Mouse (Mus musculus): ENCODE results near the gene Kcnk12. TPM values are rescaled to one million over a fixed set of nuclear protein-coding genes. Genes with fewer than 3 reads are reported as not detected.
A peak's percentile ranks its signal among the peaks of the same experiment; 100 is the strongest.

Gene Kcnk12
- total RNA-seq, 2 experiments from 2014 or later, result 28.7 to 33.0 TPM

GRCm38 (mm10) chr17:87731962-87732361, 65.8 kb downstream of the Kcnk12 start:
- DNase-seq (ENCODE audit: low spot score in 2 of 2), result no peak
- intact Hi-C loops (cut with DNase I), result no loop called here

DNA sequence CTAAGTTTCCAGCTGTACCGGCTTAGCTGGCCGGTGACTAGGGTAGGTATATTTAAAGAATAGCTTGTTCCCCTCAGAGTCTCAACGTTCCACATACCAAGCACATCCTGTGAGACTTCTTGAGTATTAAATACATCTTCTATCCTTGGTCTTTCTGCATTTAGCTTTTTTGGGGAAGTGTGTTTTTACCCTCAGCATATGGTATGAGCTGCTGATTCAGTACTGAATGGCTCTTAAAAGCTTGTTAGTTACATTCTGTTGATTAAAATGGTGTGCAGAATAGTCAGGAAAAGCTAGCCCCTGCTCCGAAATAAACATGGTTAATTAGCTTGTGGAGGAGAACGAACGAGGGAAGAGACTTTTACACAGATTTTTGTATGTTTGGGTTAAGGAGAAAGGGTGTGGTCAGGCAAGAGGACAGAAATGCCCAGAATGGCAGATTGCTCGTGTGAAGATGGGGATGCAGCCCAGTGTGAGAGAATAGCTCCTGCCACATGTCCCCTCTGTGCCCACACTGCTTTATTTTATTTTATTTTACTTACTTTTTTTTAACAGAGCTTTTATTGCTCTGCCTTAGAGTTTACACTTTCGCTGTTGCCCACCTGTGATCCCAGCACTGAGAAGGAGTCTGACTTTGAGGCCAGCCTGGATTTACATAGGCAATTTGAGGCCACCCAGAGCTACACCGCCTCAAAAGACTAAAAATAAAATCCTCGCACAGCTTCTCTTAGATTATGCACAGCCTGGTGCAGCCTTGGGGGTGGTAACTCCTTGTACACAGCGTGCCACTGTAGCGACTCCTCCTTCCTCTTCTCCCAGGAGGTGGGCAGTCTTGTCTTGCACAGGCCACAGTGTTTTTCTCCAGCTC, 71.1 kb downstream of the Kcnk12 start:
- intact Hi-C loops (cut with DNase I), result loop anchor here (2.0 to 5.0 kb wide), 2 partner anchors 18 to 71 kb away; partner anchors contain the start of gene Kcnk12
- DNase-seq (ENCODE audit: low spot score in 2 of 2), result peak; percentile 48 to 64

DNA sequence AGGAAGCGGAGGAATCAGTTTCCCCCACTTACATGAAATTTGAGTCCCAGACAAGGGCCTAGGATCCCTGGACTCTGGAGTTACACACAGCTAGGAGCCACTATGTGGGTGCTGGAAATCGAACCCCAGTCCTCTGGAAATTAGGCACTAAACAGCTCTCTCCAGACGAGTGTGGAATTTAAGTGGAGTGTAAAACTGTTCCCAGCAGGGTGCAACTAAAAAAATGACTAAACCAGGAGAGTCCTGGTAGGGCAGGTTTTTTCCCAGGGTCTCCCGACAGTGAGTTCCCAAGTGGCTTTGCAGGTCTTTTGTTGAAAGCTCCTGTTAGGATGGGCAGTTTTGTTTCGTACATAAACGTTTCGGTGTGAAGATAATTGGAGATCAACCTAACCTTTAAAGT, 73.1 kb downstream of the Kcnk12 start:
- intact Hi-C loops (cut with DNase I), result loop anchor here (5.0 kb wide), 1 partner anchor 73 kb away; the partner anchor contains the start of gene Kcnk12
- no peak for DNase-seq (ENCODE audit: low spot score in 2 of 2)

GRCm38 (mm10) chr17:87700101-87700500, 97.7 kb downstream of the Kcnk12 start:
- intact Hi-C loops (cut with DNase I), result no loop called here
- no peak for DNase-seq (ENCODE audit: low spot score in 2 of 2)

- intact Hi-C loops (cut with DNase I), result no loop called here
- no peak for DNase-seq (ENCODE audit: low spot score in 2 of 2)
These were observed 98.6 kb downstream of the Kcnk12 start for GRCm38 (mm10) chr17:87698996-87699765.

GRCm38 (mm10) chr17:87696814-87697213, 101.0 kb downstream of the Kcnk12 start:
- DNase-seq (ENCODE audit: low spot score in 2 of 2), result no peak
- intact Hi-C loops (cut with DNase I), result no loop called here

- intact Hi-C loops (cut with DNase I), result no loop called here
- DNase-seq (ENCODE audit: low spot score in 2 of 2), result no peak
These were observed 101.8 kb downstream of the Kcnk12 start for GRCm38 (mm10) chr17:87695874-87696465.

Other genes with a start within 250 kb of the Kcnk12 start
- gene Epcam, start 162.0 kb downstream of the Kcnk12 start, total RNA-seq (2021), result not detected
- 10 to 100 TPM; 31.2 to 31.3 TPM for gene Msh2, start 125.7 kb downstream of the Kcnk12 start, total RNA-seq (2021)
- gene Rpl36-ps4, start 123.0 kb upstream of the Kcnk12 start, total RNA-seq (2021), result not detected
- gene Msh6, start 177.1 kb upstream of the Kcnk12 start, total RNA-seq (2021), result 10 to 100 TPM; 13.3 to 14.0 TPM